Mouse (Mus musculus): Measurements from ENCODE around the gene Map1a. TPM values are rescaled to one million over a fixed set of nuclear protein-coding genes. Genes with fewer than 3 reads are reported as not detected.

Map1a gene
- polyA plus RNA-seq (2012; rRNA removed) = 1.9 and 2.2 TPM in 2 replicates

DNA sequence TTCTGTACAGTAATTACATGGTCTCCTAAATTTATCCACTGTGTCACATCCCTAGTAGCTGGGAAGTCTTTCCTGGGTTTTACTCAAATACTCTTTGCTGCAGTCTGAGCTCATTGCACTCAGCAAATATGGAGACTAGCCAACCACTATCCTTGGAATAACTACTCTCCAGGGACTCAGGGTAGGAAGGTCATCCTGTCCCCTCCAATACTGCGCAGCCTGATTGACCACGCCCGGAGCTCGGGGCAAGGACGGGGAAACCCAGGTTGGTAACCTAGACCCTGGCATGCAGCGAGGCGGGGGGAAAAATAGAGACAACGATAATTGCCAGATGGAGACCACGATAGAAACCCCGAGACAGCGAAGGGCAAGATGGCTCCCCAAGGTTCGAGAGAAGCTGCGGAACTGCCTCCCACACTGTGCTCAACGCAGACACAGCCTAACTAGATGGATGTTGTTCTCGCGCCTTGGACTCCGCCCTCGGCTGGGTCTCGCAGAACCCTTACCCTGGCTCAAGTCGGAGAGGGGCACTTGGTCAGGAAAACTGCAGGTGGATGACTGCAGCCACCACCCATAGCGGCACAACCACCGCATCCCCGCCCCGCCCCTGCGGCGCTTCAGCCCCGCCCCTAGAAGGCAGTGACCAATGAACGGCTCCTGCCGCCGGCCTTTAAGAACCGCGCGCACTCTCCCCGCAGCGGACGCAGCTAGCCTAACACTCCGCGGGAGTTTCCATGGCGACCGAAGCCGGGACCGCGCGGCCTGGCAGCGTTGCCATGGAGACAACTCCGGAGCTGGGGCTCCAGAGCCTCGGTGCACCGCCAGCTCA is at the start of gene Map1a:
TSS of gene Map1a (plus strand) at position 700 of the 829 bp plus-strand sequence.
- Histone ChIP-seq H3K27ac (ENCODE audit: insufficient read depth, low read depth, low read length) (no peak within 1 kb of the TSS), H3K27me3 (ENCODE audit: control insufficient read depth, insufficient read depth, low read length) (peaks cover 17% of the 10 kb centered on the region), H3K36me3 (ENCODE audit: control insufficient read depth, insufficient read depth, low read length) (no peaks in the 10 kb centered on the region), H3K4me1 (ENCODE audit: control insufficient read depth, insufficient read depth, insufficient read length, low read length) (peaks cover 8% of the 10 kb centered on the region), H3K4me3 (ENCODE audit: low read depth, low read length) (peak within 1 kb of the TSS; percentile 65)
- TF ChIP-seq POLR2A (IDR thresholded peaks at IDR 0.05; ENCODE audit: low read depth, low read length) (no peak), CTCF (IDR thresholded peaks at IDR 0.05; ENCODE audit: extremely low read depth, insufficient read length, insufficient replicate concordance, low read depth, low read length) (no peak)
- 2% methylated on average over 48 of the region's 48 CpGs for WGBS

DNA sequence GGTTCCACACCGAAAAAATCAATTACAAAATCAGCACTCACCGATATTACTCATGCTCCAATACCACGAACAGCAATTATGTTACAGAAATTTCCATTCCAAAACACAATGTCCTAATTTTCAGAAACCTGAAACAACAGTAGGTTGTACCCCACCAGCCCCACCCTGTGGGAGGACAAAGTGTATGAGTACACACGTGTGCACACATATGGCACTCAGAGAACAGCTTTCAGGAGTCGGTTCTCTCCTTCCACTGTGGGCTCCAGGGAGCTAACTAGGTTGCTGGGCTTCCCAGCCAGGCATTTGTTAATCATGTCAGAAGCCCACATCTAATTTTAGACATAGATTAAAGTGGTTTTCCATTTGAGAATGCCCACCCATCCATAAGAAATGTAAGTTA is 45.3 kb upstream of the Map1a start:
- Histone ChIP-seq H3K4me1 (ENCODE audit: control insufficient read depth, insufficient read depth, insufficient read length, low read length) (no peaks in the 10 kb centered on the region), H3K36me3 (ENCODE audit: control insufficient read depth, insufficient read depth, low read length) (peaks cover 23% of the 10 kb centered on the region), H3K27me3 (ENCODE audit: control insufficient read depth, insufficient read depth, low read length) (no peaks in the 10 kb centered on the region), H3K4me3 (ENCODE audit: low read depth, low read length) (no peak overlapping the region), H3K27ac (ENCODE audit: insufficient read depth, low read depth, low read length) (no peak overlapping the region)
- WGBS = 88% methylated on average over 5 of the region's 5 CpGs
- no peak for TF ChIP-seq CTCF (IDR thresholded peaks at IDR 0.05; ENCODE audit: extremely low read depth, insufficient read length, insufficient replicate concordance, low read depth, low read length)
- TF ChIP-seq POLR2A (IDR thresholded peaks at IDR 0.05; ENCODE audit: low read depth, low read length) = no peak

DNA sequence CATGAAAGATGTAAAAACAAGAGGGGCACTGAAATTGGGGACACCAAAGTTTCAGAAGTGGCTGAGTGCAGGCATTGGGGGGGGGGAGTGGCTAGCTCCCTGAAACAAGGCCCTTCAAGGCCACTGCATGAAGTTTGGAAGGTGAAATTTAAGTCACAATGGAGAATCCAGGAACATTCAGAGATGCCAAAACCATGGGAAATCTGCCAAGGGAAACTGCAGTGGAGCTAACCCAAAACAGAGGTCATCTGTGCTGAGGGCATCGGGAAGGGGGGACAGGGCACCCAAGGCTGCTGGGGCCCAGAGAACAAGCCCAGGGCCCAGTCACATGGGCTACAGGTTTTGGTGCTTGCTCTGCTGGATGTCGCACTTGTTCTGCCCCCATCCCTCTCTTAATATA is 39.6 kb upstream of the Map1a start:
- H3K4me1 ChIP-seq (ENCODE audit: control insufficient read depth, insufficient read depth, insufficient read length, low read length) = no peaks in the 10 kb centered on the region
- 88% methylated on average over 2 of the region's 2 CpGs for WGBS
- peaks cover 46% of the 10 kb centered on the region for H3K36me3 ChIP-seq (ENCODE audit: control insufficient read depth, insufficient read depth, low read length)
- no peak overlapping the region for H3K4me3 ChIP-seq (ENCODE audit: low read depth, low read length)
- TF ChIP-seq CTCF (IDR thresholded peaks at IDR 0.05; ENCODE audit: extremely low read depth, insufficient read length, insufficient replicate concordance, low read depth, low read length) = no peak
- no peak for TF ChIP-seq POLR2A (IDR thresholded peaks at IDR 0.05; ENCODE audit: low read depth, low read length)
- H3K27ac ChIP-seq (ENCODE audit: insufficient read depth, low read depth, low read length) = no peak overlapping the region
- no peaks in the 10 kb centered on the region for H3K27me3 ChIP-seq (ENCODE audit: control insufficient read depth, insufficient read depth, low read length)

DNA sequence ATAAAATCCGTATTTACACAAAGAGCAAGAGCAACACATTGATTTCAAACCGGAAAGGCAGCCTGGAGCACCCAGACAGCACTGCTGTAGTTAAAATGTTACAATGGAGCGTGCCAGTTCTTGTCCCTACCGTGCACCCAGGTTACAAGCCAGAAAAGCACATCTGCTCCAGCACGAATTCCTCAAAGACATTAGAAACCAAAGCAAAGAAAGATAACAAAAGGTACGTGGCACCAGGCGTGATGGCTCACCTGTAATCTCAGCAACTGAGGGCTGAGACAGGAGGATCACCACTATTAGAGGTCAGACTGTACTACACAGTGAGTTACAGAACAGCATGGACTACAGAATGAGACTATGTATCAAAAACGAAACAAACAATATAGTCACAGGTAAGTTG is 21.0 kb upstream of the Map1a start:
- Histone ChIP-seq H3K27ac (ENCODE audit: insufficient read depth, low read depth, low read length) (no peak overlapping the region), H3K4me1 (ENCODE audit: control insufficient read depth, insufficient read depth, insufficient read length, low read length) (no peaks in the 10 kb centered on the region), H3K36me3 (ENCODE audit: control insufficient read depth, insufficient read depth, low read length) (peaks cover 3% of the 10 kb centered on the region; the same call in 1 of the 2 replicates), H3K27me3 (ENCODE audit: control insufficient read depth, insufficient read depth, low read length) (no peaks in the 10 kb centered on the region), H3K4me3 (ENCODE audit: low read depth, low read length) (no peak overlapping the region)
- 35% methylated on average over 8 of the region's 8 CpGs for WGBS
- TF ChIP-seq CTCF (IDR thresholded peaks at IDR 0.05; ENCODE audit: extremely low read depth, insufficient read length, insufficient replicate concordance, low read depth, low read length) (no peak), POLR2A (IDR thresholded peaks at IDR 0.05; ENCODE audit: low read depth, low read length) (no peak)

DNA sequence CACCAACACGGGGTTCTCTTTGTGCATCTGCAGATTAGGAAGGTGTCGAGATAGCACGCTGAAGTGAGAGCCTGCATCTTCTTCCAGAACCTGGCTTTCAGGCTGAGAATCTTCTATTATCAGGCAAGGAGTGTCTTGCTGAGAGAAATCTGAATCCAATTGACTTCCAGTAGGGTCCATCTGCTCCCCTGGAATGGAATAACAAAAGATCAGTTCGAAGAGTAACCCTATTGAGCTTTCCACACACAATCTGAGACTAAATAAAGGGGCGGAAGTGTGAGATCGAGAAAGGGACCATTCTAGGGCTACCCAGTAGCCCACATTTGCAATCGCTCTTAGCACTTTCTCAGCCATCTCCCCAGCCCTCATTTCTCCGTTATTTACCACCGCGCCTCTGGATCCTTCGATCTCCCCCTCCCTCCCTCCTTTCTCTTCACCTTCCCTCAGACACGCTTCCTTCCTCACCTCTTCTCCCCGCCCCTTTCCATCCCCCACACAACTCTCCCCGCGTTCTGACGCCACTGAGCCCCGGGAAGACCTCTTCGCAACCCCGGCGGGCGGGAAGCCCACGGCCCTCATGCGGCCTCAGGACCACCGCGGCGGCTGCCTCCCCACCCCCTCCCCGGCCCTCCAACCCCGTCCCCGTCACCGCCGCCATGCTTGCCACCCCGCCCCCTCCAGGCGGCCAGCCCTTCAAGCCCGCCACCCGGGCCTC is 18.7 kb upstream of the Map1a start:
- no peaks in the 10 kb centered on the region for H3K4me1 ChIP-seq (ENCODE audit: control insufficient read depth, insufficient read depth, insufficient read length, low read length)

DNA sequence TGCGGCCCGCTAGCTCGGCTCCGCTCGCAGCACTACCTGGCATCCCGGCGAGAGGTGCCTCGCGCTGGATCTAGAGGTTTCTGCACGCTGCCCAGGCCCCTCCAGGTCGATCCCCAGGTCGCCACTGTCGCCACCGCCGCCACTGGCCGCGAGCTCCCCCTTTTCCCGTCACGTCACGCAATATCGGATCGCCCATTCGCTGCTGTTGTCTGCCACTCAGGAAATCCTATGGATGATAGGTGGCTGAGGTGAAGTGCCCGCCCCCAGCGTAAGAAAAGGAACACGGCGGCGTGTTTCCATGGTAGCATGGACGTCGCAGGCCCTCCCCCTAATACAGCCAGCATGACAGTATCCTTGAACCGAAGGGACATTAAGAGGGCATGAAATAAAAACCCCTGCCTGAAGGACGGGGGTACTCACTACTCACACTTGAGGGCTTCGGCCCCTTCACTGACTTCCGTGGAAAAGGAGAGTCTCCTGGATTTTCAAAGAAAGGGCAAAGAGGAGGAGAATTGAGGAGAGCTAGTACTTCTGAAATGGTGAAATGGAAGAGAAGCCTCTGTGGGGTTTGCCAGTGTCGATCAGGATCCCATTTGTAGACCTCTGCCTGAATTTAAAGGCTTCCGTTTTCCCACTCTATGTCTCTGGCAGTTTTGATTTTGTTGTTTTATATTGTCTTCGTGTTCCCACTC is 18.0 kb upstream of the Map1a start, which contains the start of gene Trp53bp1:
TSS of gene Trp53bp1 (minus strand) at position 172 of the 692 bp plus-strand sequence.
- TF ChIP-seq POLR2A (IDR thresholded peaks at IDR 0.05; ENCODE audit: low read depth, low read length) (no peak), CTCF (IDR thresholded peaks at IDR 0.05; ENCODE audit: extremely low read depth, insufficient read length, insufficient replicate concordance, low read depth, low read length) (no peak)
- peaks cover 3% of the 10 kb centered on the region; the same call in 1 of the 2 replicates for H3K36me3 ChIP-seq (ENCODE audit: control insufficient read depth, insufficient read depth, low read length)
- no peak within 1 kb of the TSS for H3K27ac ChIP-seq (ENCODE audit: insufficient read depth, low read depth, low read length)
- H3K27me3 ChIP-seq (ENCODE audit: control insufficient read depth, insufficient read depth, low read length) = no peaks in the 10 kb centered on the region
- 2% methylated on average over 37 of the region's 37 CpGs for WGBS
- no peaks in the 10 kb centered on the region for H3K4me1 ChIP-seq (ENCODE audit: control insufficient read depth, insufficient read depth, insufficient read length, low read length)
- H3K4me3 ChIP-seq (ENCODE audit: low read depth, low read length) = peak within 1 kb of the TSS; percentile 88

More for the DNA sequence above, 18.7 kb upstream of the Map1a start:
- H3K27ac ChIP-seq (ENCODE audit: insufficient read depth, low read depth, low read length) = no peak overlapping the region
- TF ChIP-seq CTCF (IDR thresholded peaks at IDR 0.05; ENCODE audit: extremely low read depth, insufficient read length, insufficient replicate concordance, low read depth, low read length) (no peak), POLR2A (IDR thresholded peaks at IDR 0.05; ENCODE audit: low read depth, low read length) (no peak)
- H3K36me3 ChIP-seq (ENCODE audit: control insufficient read depth, insufficient read depth, low read length) = peaks cover 3% of the 10 kb centered on the region; the same call in 1 of the 2 replicates
- WGBS = 3% methylated on average over 35 of the region's 35 CpGs
- H3K27me3 ChIP-seq (ENCODE audit: control insufficient read depth, insufficient read depth, low read length) = no peaks in the 10 kb centered on the region
- H3K4me3 ChIP-seq (ENCODE audit: low read depth, low read length) = peak overlapping the region; percentile 88

Data from small intestine, adult 2 months (tissue).